Comparison of ENCODE assay signal across 10 mouse cellular contexts in genomic region chr5:147418394-147419121, GRCm38 (mm10). TPM values are rescaled to one million over a fixed set of nuclear protein-coding genes. Genes with fewer than 3 reads are reported as not detected.
DNase-seq lines count a peak whose midpoint lies in the region; ATAC-seq lines count a peak whose summit lies in the region.
"Had no signal": no experiment of that assay in that cellular context is flagged by ENCODE, and none has a peak within 500 bp of the region (broad histone marks: within the 10 kb centered on the region; RNA-seq: fewer than 3 reads in every experiment).

No protein-coding gene starts in this region.

- no peaks in the 10 kb centered on the region for H3K4me1 ChIP-seq in midbrain, embryonic 14.5 days (ENCODE audit: control insufficient read depth, insufficient read depth, low read length)
- H3K4me1 ChIP-seq in midbrain, embryonic 15.5 days: no peaks in the 10 kb centered on the region
- H3K4me1 ChIP-seq: embryonic facial prominence, embryonic 12.5 days; neural tube, embryonic 12.5 days had no signal

- ATAC-seq in midbrain, embryonic 14.5 days (ENCODE audit: low FRiP score, low TSS enrichment): no peak
- no peak for ATAC-seq in midbrain, embryonic 15.5 days (replicated peaks)

- H3K27me3 ChIP-seq in midbrain, embryonic 14.5 days (ENCODE audit: control insufficient read depth, insufficient read depth, low read length): no peaks in the 10 kb centered on the region
- no peaks in the 10 kb centered on the region for H3K27me3 ChIP-seq in midbrain, embryonic 15.5 days (replicated peaks)
- H3K27me3 ChIP-seq: embryonic facial prominence, embryonic 12.5 days; neural tube, embryonic 12.5 days had no signal

- peak; percentile 27 for DNase-seq in midbrain, embryonic 14.5 days
- peak; percentile 54 for DNase-seq in adipocyte (ENCODE audit: low spot score)
- DNase-seq in heart, adult 18-20 months: peak; percentile 57 to 76
- DNase-seq in kidney, postnatal 36 days: peak; percentile 36 to 79
- peak; percentile 42 for DNase-seq in mesoderm, embryonic 11.5 days (ENCODE audit: low read depth, low spot score)
- no peak for DNase-seq in layer of hippocampus, adult 9-10 months (ENCODE audit: low spot score)
- no peak for DNase-seq in frontal cortex, postnatal 25 days (ENCODE audit: low spot score in 2 of 2)

- H3K4me3 ChIP-seq in midbrain, embryonic 14.5 days (replicated peaks; ENCODE audit: low read depth, low read length): no peak overlapping the region
- no peak overlapping the region for H3K4me3 ChIP-seq in midbrain, embryonic 15.5 days
- H3K4me3 ChIP-seq: embryonic facial prominence, embryonic 12.5 days; neural tube, embryonic 12.5 days had no signal

- H3K27ac ChIP-seq in midbrain, embryonic 14.5 days (replicated peaks; ENCODE audit: low read depth, low read length): no peak overlapping the region
- no peak overlapping the region for H3K27ac ChIP-seq in midbrain, embryonic 15.5 days
- H3K27ac ChIP-seq: embryonic facial prominence, embryonic 12.5 days; neural tube, embryonic 12.5 days had no signal

- no peak overlapping the region for H3K4me2 ChIP-seq in midbrain, embryonic 14.5 days (ENCODE audit: low read length)
- no peak overlapping the region for H3K4me2 ChIP-seq in midbrain, embryonic 15.5 days
- H3K4me2 ChIP-seq: embryonic facial prominence, embryonic 12.5 days; neural tube, embryonic 12.5 days had no signal

- H3K9ac ChIP-seq in midbrain, embryonic 14.5 days (replicated peaks; ENCODE audit: low read length): no peak overlapping the region
- H3K9ac ChIP-seq in midbrain, embryonic 15.5 days: no peak overlapping the region
- H3K9ac ChIP-seq: embryonic facial prominence, embryonic 12.5 days; neural tube, embryonic 12.5 days had no signal

- H3K9me3 ChIP-seq in midbrain, embryonic 14.5 days (ENCODE audit: control insufficient read depth, low read length): no peaks in the 10 kb centered on the region
- no peaks in the 10 kb centered on the region for H3K9me3 ChIP-seq in midbrain, embryonic 15.5 days
- H3K9me3 ChIP-seq: embryonic facial prominence, embryonic 12.5 days; neural tube, embryonic 12.5 days had no signal

- whole genome bisulfite sequencing in midbrain, embryonic 14.5 days: 52% methylated on average over 10 of the region's 10 CpGs
- 54% methylated on average over 10 of the region's 10 CpGs for WGBS in midbrain, embryonic 15.5 days

- no peaks in the 10 kb centered on the region for H3K36me3 ChIP-seq in midbrain, embryonic 14.5 days (ENCODE audit: control insufficient read depth, insufficient read depth, low read length)
- no peaks in the 10 kb centered on the region for H3K36me3 ChIP-seq in midbrain, embryonic 15.5 days (replicated peaks)
- H3K36me3 ChIP-seq: embryonic facial prominence, embryonic 12.5 days; neural tube, embryonic 12.5 days had no signal

RNA-seq across cellular contexts. Expression of gene Pan3, which starts 11.4 kb away (rescaled TPM):
- 64.8 and 69.5 TPM in 2 replicates for polyA plus RNA-seq in midbrain, embryonic 14.5 days (2014; fragmentation: Nextera tagmentation; extraction: Ambion mirVana)
- 59.6 and 66.0 TPM in 2 replicates for polyA plus RNA-seq in midbrain, embryonic 15.5 days (2015; fragmentation: Nextera tagmentation; extraction: Ambion mirVana)
- total RNA-seq in heart, adult 18-20 months (2021): 10 to 100 TPM; 21.1 to 34.4 TPM

RNA-seq across cellular contexts. Expression of gene Flt3, which starts 18.3 kb away (rescaled TPM):
- 0.27 and 0.34 TPM in 2 replicates for polyA plus RNA-seq in midbrain, embryonic 14.5 days (2014; fragmentation: Nextera tagmentation; extraction: Ambion mirVana)
- 0.54 and 0.77 TPM in 2 replicates for polyA plus RNA-seq in midbrain, embryonic 15.5 days (2015; fragmentation: Nextera tagmentation; extraction: Ambion mirVana)
- under 1 TPM; 0.10 to 0.62 TPM for total RNA-seq in heart, adult 18-20 months (2021)

Comparison
In these comparisons a context has a peak if more than half of its experiments do, and no peak if none do; other contexts are left out.
1. DNase-seq: peak in midbrain, embryonic 14.5 days (single experiment), adipocyte (single experiment), heart, adult 18-20 months (2 of 2), kidney, postnatal 36 days (2 of 2) and mesoderm, embryonic 11.5 days (single experiment); none in layer of hippocampus, adult 9-10 months (single experiment) and frontal cortex, postnatal 25 days (0 of 2).